In the genomic region with DNA sequence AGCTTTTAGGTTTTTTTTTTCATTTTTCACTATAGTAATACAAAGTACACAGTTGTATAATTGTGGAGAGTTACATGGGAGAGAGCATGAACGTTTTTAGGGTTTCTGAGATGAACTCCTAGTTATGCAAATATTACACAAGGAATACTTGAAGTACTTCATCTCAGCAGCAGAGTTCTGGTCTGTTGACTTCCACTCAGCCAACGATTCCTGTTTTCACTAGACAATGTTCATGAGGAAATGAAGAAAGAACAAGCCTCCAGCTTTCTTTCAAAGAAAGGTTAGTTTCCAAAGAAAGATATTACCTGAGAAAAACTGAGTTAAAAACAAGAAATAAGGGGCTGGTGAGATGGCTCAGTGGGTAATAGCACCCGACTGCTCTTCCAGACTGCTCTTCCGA, we compare ENCODE assay signal across 21 mouse cellular contexts. TPM values are rescaled to one million over a fixed set of nuclear protein-coding genes. Genes with fewer than 3 reads are reported as not detected.
A peak's percentile ranks its signal among the peaks of the same experiment; 100 is the strongest.
DNase-seq lines count a peak whose midpoint lies in the region; ATAC-seq and TF ChIP-seq lines count a peak whose summit lies in the region.
"Had no signal": no experiment of that assay in that cellular context is flagged by ENCODE, and none has a peak within 500 bp of the region (broad histone marks: within the 10 kb centered on the region; RNA-seq: fewer than 3 reads in every experiment).

No protein-coding gene starts in this region.

- H3K9ac ChIP-seq in lung, postnatal 0 days (replicated peaks; ENCODE audit: low read depth) = no peak overlapping the region
- no peak overlapping the region for H3K9ac ChIP-seq in midbrain, embryonic 11.5 days (ENCODE audit: low read length)
- no peak overlapping the region for H3K9ac ChIP-seq in midbrain, embryonic 16.5 days (ENCODE audit: low read depth, low read length)
- no peak overlapping the region for H3K9ac ChIP-seq in CH12.LX (ENCODE audit: insufficient read depth, low read depth)
- H3K9ac ChIP-seq in kidney, embryonic 16.5 days (replicated peaks; ENCODE audit: low read length) = no peak overlapping the region

- ATAC-seq in lung, postnatal 0 days = no peak
- ATAC-seq in midbrain, embryonic 11.5 days (ENCODE audit: low FRiP score) = no peak
- ATAC-seq in midbrain, embryonic 16.5 days = no peak
- no peak for ATAC-seq in kidney, embryonic 16.5 days (ENCODE audit: low FRiP score, low TSS enrichment)
- ATAC-seq: activated CD4-positive, CD25-positive, alpha-beta regulatory T cell, adult 4 months; CD4-positive, CD25-positive, alpha-beta regulatory T cell, adult 4 months; Patski had no signal

- no peak for TF ChIP-seq POLR2A in CH12.LX (IDR thresholded peaks at IDR 0.05; ENCODE audit: low read depth, low read length)

- no peak overlapping the region for H3K4me3 ChIP-seq in lung, postnatal 0 days (ENCODE audit: low read depth, low read length)
- H3K4me3 ChIP-seq in midbrain, embryonic 11.5 days (ENCODE audit: low read depth, low read length) = no peak overlapping the region
- H3K4me3 ChIP-seq in midbrain, embryonic 16.5 days (ENCODE audit: low read depth, low read length) = no peak overlapping the region
- H3K4me3 ChIP-seq in CH12.LX (replicated peaks in 1 of 3; ENCODE audit: low read depth in 2 of 3, low read length in 2 of 3, poor library complexity in 1 of 3) = no peak overlapping the region
- no peak overlapping the region for H3K4me3 ChIP-seq in kidney, embryonic 16.5 days (ENCODE audit: low read length)

- no peak for TF ChIP-seq CTCF in lung, postnatal 0 days (IDR thresholded peaks at IDR 0.05)
- TF ChIP-seq CTCF in CH12.LX (conservative IDR thresholded peaks at IDR 0.05 in 1 of 2, IDR thresholded peaks at IDR 0.05 in 1 of 2; ENCODE audit: low read depth in 2 of 2, low read length in 2 of 2) = no peak

- peak; percentile 74 for DNase-seq in lung, postnatal 0 days (ENCODE audit: low spot score)
- no peak for DNase-seq in lung, adult 18-20 months
- DNase-seq in midbrain, embryonic 11.5 days (ENCODE audit: low spot score, missing footprints) = peak; percentile 45
- DNase-seq in CH12.LX (ENCODE audit: extremely low read depth) = peak; percentile 42
- DNase-seq: adrenal gland, adult 2 months; adrenal gland, adult 8-10 months; adrenal gland, postnatal 10 days; adrenal gland, postnatal 14 days; adrenal gland, postnatal 25 days; adrenal gland, postnatal 36 days; B cell, adult 2 months; cerebellum, adult 11 months; cerebellum, adult 11-12 months; cerebellum, adult 18-20 months; cerebellum, adult 2 months had no signal

- no peaks in the 10 kb centered on the region for H3K9me3 ChIP-seq in lung, postnatal 0 days (ENCODE audit: low read length)
- H3K9me3 ChIP-seq in midbrain, embryonic 11.5 days (ENCODE audit: control insufficient read depth, low read length) = no peaks in the 10 kb centered on the region
- no peaks in the 10 kb centered on the region for H3K9me3 ChIP-seq in midbrain, embryonic 16.5 days (replicated peaks; ENCODE audit: control insufficient read depth, low read length, poor library complexity, severe bottlenecking)
- peaks cover 3% of the 10 kb centered on the region for H3K9me3 ChIP-seq in CH12.LX (replicated peaks; ENCODE audit: low read length)
- peaks cover 2% of the 10 kb centered on the region for H3K9me3 ChIP-seq in kidney, embryonic 16.5 days (ENCODE audit: low read length)
- H3K9me3 ChIP-seq: G1E had no signal

- no peak for TF ChIP-seq EP300 in lung, postnatal 0 days (IDR thresholded peaks at IDR 0.05)
- TF ChIP-seq EP300 in CH12.LX (IDR thresholded peaks at IDR 0.05; ENCODE audit: low read length) = peak; percentile 55; the same call in 1 of the 2 replicates

- in situ Hi-C loops in CH12.LX (cut with MboI; ENCODE audit: low pct_ligation_motif_present, low pct_unique_long_range_greater_than_20kb, low sequenced_read_pairs) = no loop called here

- no peak for TF ChIP-seq RAD21 in CH12.LX (IDR thresholded peaks at IDR 0.05; ENCODE audit: low read depth, low read length)

- no peak overlapping the region for H3K4me2 ChIP-seq in lung, postnatal 0 days (replicated peaks; ENCODE audit: low read depth, low read length)
- no peak overlapping the region for H3K4me2 ChIP-seq in midbrain, embryonic 11.5 days
- H3K4me2 ChIP-seq in midbrain, embryonic 16.5 days (ENCODE audit: low read length) = no peak overlapping the region
- no peak overlapping the region for H3K4me2 ChIP-seq in CH12.LX (ENCODE audit: insufficient read depth, low read depth, poor library complexity, severe bottlenecking)
- no peak overlapping the region for H3K4me2 ChIP-seq in kidney, embryonic 16.5 days (replicated peaks; ENCODE audit: low read depth, low read length)

- peaks cover 10% of the 10 kb centered on the region; the same call in 1 of the 2 replicates for H3K4me1 ChIP-seq in lung, postnatal 0 days (ENCODE audit: insufficient read depth, low read depth, low read length)
- peaks cover 9% of the 10 kb centered on the region for H3K4me1 ChIP-seq in midbrain, embryonic 11.5 days (ENCODE audit: control insufficient read depth, insufficient read depth, low read length)
- peaks cover 11% of the 10 kb centered on the region; the same call in 1 of the 2 replicates for H3K4me1 ChIP-seq in midbrain, embryonic 16.5 days (ENCODE audit: control insufficient read depth, insufficient read depth, low read length)
- peaks cover 23 to 57% of the 10 kb centered on the region in 2 experiments for H3K4me1 ChIP-seq in CH12.LX (ENCODE audit: control insufficient read depth in 1 of 2, insufficient read depth in 2 of 2)
- H3K4me1 ChIP-seq in kidney, embryonic 16.5 days (ENCODE audit: insufficient read depth, low read length) = peaks cover 13% of the 10 kb centered on the region

- no peaks in the 10 kb centered on the region for H3K79me2 ChIP-seq in CH12.LX (replicated peaks; ENCODE audit: control insufficient read depth, extremely low read depth, insufficient read depth, poor library complexity, severe bottlenecking)

- 64% methylated on average over 4 of the region's 4 CpGs for WGBS in lung, postnatal 0 days
- 85% methylated on average over 4 of the region's 4 CpGs for WGBS in midbrain, embryonic 11.5 days
- 88% methylated on average over 4 of the region's 4 CpGs for WGBS in midbrain, embryonic 16.5 days
- WGBS in kidney, embryonic 16.5 days = 70% methylated on average over 4 of the region's 4 CpGs

- no peak overlapping the region for H3K27ac ChIP-seq in lung, postnatal 0 days (ENCODE audit: low read length)
- no peak overlapping the region for H3K27ac ChIP-seq in midbrain, embryonic 11.5 days (ENCODE audit: low read depth, low read length)
- H3K27ac ChIP-seq in midbrain, embryonic 16.5 days (ENCODE audit: low read length) = no peak overlapping the region
- H3K27ac ChIP-seq in CH12.LX (ENCODE audit: insufficient read depth, low read depth) = no peak overlapping the region
- H3K27ac ChIP-seq in kidney, embryonic 16.5 days (ENCODE audit: low read length) = no peak overlapping the region

- dilution Hi-C loops in CH12.LX (cut with MboI; ENCODE audit: extremely low pct_ligation_motif_present, extremely low pct_unique_long_range_greater_than_20kb, low sequenced_read_pairs) = no loop called here

- no peaks in the 10 kb centered on the region for H3K36me3 ChIP-seq in lung, postnatal 0 days (ENCODE audit: insufficient read depth, low read length)
- H3K36me3 ChIP-seq in midbrain, embryonic 11.5 days (ENCODE audit: control insufficient read depth, insufficient read depth, low read length) = no peaks in the 10 kb centered on the region
- H3K36me3 ChIP-seq in midbrain, embryonic 16.5 days (ENCODE audit: control insufficient read depth, insufficient read depth, low read length) = no peaks in the 10 kb centered on the region
- no peaks in the 10 kb centered on the region for H3K36me3 ChIP-seq in CH12.LX (replicated peaks in 1 of 2; ENCODE audit: control insufficient read depth in 1 of 2, insufficient read depth in 1 of 2, low read length in 1 of 2)
- no peaks in the 10 kb centered on the region for H3K36me3 ChIP-seq in kidney, embryonic 16.5 days (ENCODE audit: insufficient read depth, low read length)
- H3K36me3 ChIP-seq: G1E had no signal

- 0 out of 2 replicates have a peak, but pooled peaks cover 3% of the 10 kb centered on the region for H3K27me3 ChIP-seq in lung, postnatal 0 days (replicated peaks; ENCODE audit: insufficient read depth, low read length)
- no peaks in the 10 kb centered on the region for H3K27me3 ChIP-seq in midbrain, embryonic 11.5 days (ENCODE audit: control insufficient read depth, insufficient read depth, low read length)
- no peaks in the 10 kb centered on the region for H3K27me3 ChIP-seq in midbrain, embryonic 16.5 days (ENCODE audit: control insufficient read depth, insufficient read depth, low read depth, low read length)
- H3K27me3 ChIP-seq in CH12.LX (replicated peaks) = no peaks in the 10 kb centered on the region
- H3K27me3 ChIP-seq in kidney, embryonic 16.5 days (ENCODE audit: insufficient read depth, low read length) = no peaks in the 10 kb centered on the region
- H3K27me3 ChIP-seq: Patski had no signal

TF ChIP-seq in CH12.LX, 34 proteins besides CTCF, POLR2A, EP300 and RAD21:
- TF ChIP-seq CHD2 (IDR thresholded peaks at IDR 0.05; ENCODE audit: low read length) (no peak), IRF4 (IDR thresholded peaks at IDR 0.05; ENCODE audit: low read depth, low read length) (0 out of 2 replicates have a peak, but pooled peaks have one; percentile 17), TCF12 (IDR thresholded peaks at IDR 0.05; ENCODE audit: low read depth, low read length) (0 out of 2 replicates have a peak, but pooled peaks have one; percentile 4)

RNA-seq across cellular contexts. Expression of gene Srp9, which starts 41.1 kb away (rescaled TPM):
- 146 and 148 TPM in 2 replicates for polyA plus RNA-seq in lung, postnatal 0 days (2015; fragmentation: Nextera tagmentation; extraction: Ambion mirVana)
- polyA plus RNA-seq in midbrain, embryonic 11.5 days (2014; fragmentation: Nextera tagmentation; extraction: Ambion mirVana) = 158 and 189 TPM in 2 replicates
- polyA plus RNA-seq in midbrain, embryonic 16.5 days (2015; fragmentation: Nextera tagmentation; extraction: Ambion mirVana) = 132 and 139 TPM in 2 replicates
- total RNA-seq in CH12.LX (2012; rRNA removed) (135 and 154 TPM in 2 replicates), CH12.LX (2014; rRNA removed) (221 and 235 TPM in 2 replicates)
- polyA plus RNA-seq in CH12.LX (2012; ENCODE audit: insufficient read length, low read depth) = 138 and 153 TPM in 2 replicates
- polyA plus RNA-seq in kidney, embryonic 16.5 days (2015; fragmentation: Nextera tagmentation; extraction: Ambion mirVana) = 131 and 132 TPM in 2 replicates

Comparison
In these comparisons a context has a peak if more than half of its experiments do, and no peak if none do; other contexts are left out.
1. DNase-seq: peak in lung, postnatal 0 days (single experiment), midbrain, embryonic 11.5 days (single experiment) and CH12.LX (single experiment); none in lung, adult 18-20 months (0 of 2).